ENCODE assay signal across 16 mouse cellular contexts in genomic region chr10:67581698-67582285, GRCm38 (mm10). TPM values are rescaled to one million over a fixed set of nuclear protein-coding genes. Genes with fewer than 3 reads are reported as not detected.
DNase-seq lines count a peak whose midpoint lies in the region; ATAC-seq and TF ChIP-seq lines count a peak whose summit lies in the region.
"Had no signal": no experiment of that assay in that cellular context is flagged by ENCODE, and none has a peak within 500 bp of the region (broad histone marks: within the 10 kb centered on the region; RNA-seq: fewer than 3 reads in every experiment).

No protein-coding gene starts in this region.

- H3K79me2 ChIP-seq in heart, adult 2 months (replicated peaks; ENCODE audit: control insufficient read depth, insufficient read depth, low read length) = no peaks in the 10 kb centered on the region

- peak; percentile 64; the same call in 1 of the 2 replicates for ATAC-seq in kidney, embryonic 14.5 days (ENCODE audit: low FRiP score, low TSS enrichment)
- ATAC-seq in granulocyte monocyte progenitor cell, adult 5-6 weeks (replicated peaks; ENCODE audit: poor library complexity, severe bottlenecking) = peak; percentile 77

- no peaks in the 10 kb centered on the region for H3K4me1 ChIP-seq in kidney, embryonic 14.5 days (ENCODE audit: control insufficient read depth, insufficient read depth, low read length)
- H3K4me1 ChIP-seq in heart, adult 2 months (ENCODE audit: control insufficient read depth, insufficient read depth, low read length) = no peaks in the 10 kb centered on the region
- H3K4me1 ChIP-seq: forebrain, embryonic 10.5 days; liver, embryonic 13.5 days had no signal

- no peak for DNase-seq in kidney, adult 11 months
- peak; percentile 65 for DNase-seq in CD4-positive helper T cell, adult 2 months (ENCODE audit: low read depth, low spot score)
- peak; percentile 61 for DNase-seq in splenic B cell, adult 2 months (ENCODE audit: low read depth, low spot score)
- no peak for DNase-seq in heart, adult 2 months
- DNase-seq in neural tube, embryonic 10.5 days (ENCODE audit: extremely low spot score, low spot score) = no peak
- DNase-seq in retina, embryonic 14.5 days (ENCODE audit: low spot score) = no peak
- DNase-seq: adrenal gland, postnatal 36 days; cerebellum, adult 18-20 months; kidney, adult 8-10 months; liver, embryonic 13.5 days; retina, postnatal 1 day had no signal

- H3K27ac ChIP-seq in kidney, embryonic 14.5 days (ENCODE audit: low read depth, low read length) = peak overlapping the region; percentile 24; the same call in 1 of the 2 replicates
- H3K27ac ChIP-seq in heart, adult 2 months = no peak overlapping the region
- H3K27ac ChIP-seq: forebrain, embryonic 10.5 days; liver, embryonic 13.5 days; macrophage had no signal

- intact Hi-C loops in heart, adult 2 months (cut with DNase I) = no loop called here

- no peak for TF ChIP-seq EP300 in heart, adult 2 months (IDR thresholded peaks at IDR 0.05; ENCODE audit: insufficient read depth, low read depth, low read length)

- no peak for TF ChIP-seq POLR2A in heart, adult 2 months (IDR thresholded peaks at IDR 0.05; ENCODE audit: insufficient read depth, low read depth, low read length)

- 45% methylated on average over 12 of the region's 12 CpGs for WGBS in kidney, embryonic 14.5 days
- 49% methylated on average over 12 of the region's 12 CpGs for WGBS in heart, adult 2 months

- TF ChIP-seq CTCF in heart, adult 2 months (IDR thresholded peaks at IDR 0.05) = no peak

- no peak overlapping the region for H3K9ac ChIP-seq in kidney, embryonic 14.5 days (ENCODE audit: low read depth, low read length)
- no peak overlapping the region for H3K9ac ChIP-seq in heart, adult 2 months (ENCODE audit: low read depth, low read length)
- H3K9ac ChIP-seq: heart, embryonic 12.5 days; liver, embryonic 13.5 days had no signal

- H3K4me2 ChIP-seq in kidney, embryonic 14.5 days (replicated peaks; ENCODE audit: low read depth, low read length) = no peak overlapping the region
- H3K4me2 ChIP-seq: heart, embryonic 12.5 days; liver, embryonic 13.5 days had no signal

- no peak overlapping the region for H3K4me3 ChIP-seq in kidney, embryonic 14.5 days (ENCODE audit: low read length)
- H3K4me3 ChIP-seq in heart, adult 2 months = no peak overlapping the region
- H3K4me3 ChIP-seq: forebrain, embryonic 10.5 days; heart, embryonic 12.5 days; liver, embryonic 13.5 days had no signal

- H3K9me3 ChIP-seq in kidney, embryonic 14.5 days (ENCODE audit: control insufficient read depth, low read length) = no peaks in the 10 kb centered on the region
- H3K9me3 ChIP-seq: forebrain, embryonic 10.5 days; heart, embryonic 12.5 days; liver, embryonic 13.5 days had no signal

- no peaks in the 10 kb centered on the region for H3K27me3 ChIP-seq in kidney, embryonic 14.5 days (ENCODE audit: control insufficient read depth, insufficient read depth, low read length)
- no peaks in the 10 kb centered on the region for H3K27me3 ChIP-seq in splenic B cell, adult 2 months (ENCODE audit: control insufficient read depth, insufficient read depth, low read length, poor library complexity, severe bottlenecking)
- no peaks in the 10 kb centered on the region for H3K27me3 ChIP-seq in heart, adult 2 months (ENCODE audit: control insufficient read depth, insufficient read depth, low read length)
- H3K27me3 ChIP-seq: heart, embryonic 12.5 days; liver, embryonic 13.5 days had no signal

- no peaks in the 10 kb centered on the region for H3K36me3 ChIP-seq in kidney, embryonic 14.5 days (ENCODE audit: control insufficient read depth, insufficient read depth, low read length)
- no peaks in the 10 kb centered on the region for H3K36me3 ChIP-seq in splenic B cell, adult 2 months (ENCODE audit: control insufficient read depth, insufficient read depth, low read length, poor library complexity, severe bottlenecking)
- no peaks in the 10 kb centered on the region for H3K36me3 ChIP-seq in heart, adult 2 months (ENCODE audit: control insufficient read depth, insufficient read depth, low read length)
- H3K36me3 ChIP-seq: forebrain, embryonic 10.5 days; heart, embryonic 12.5 days; liver, embryonic 13.5 days had no signal

RNA-seq across cellular contexts. Expression of gene Ado, which starts 33.0 kb away (rescaled TPM):
- polyA plus RNA-seq in kidney, embryonic 14.5 days (2014; fragmentation: Nextera tagmentation; extraction: Ambion mirVana) = 52.6 and 82.1 TPM in 2 replicates
- total RNA-seq in granulocyte monocyte progenitor cell, adult 5-6 weeks (2014; fragmentation: Nextera tagmentation) = 21.2 and 21.7 TPM in 2 replicates
- total RNA-seq in granulocyte monocyte progenitor cell, adult 5-6 weeks (2017) = 21.9 and 22.8 TPM in 2 replicates
- 10 to 100 TPM; 17.3 to 17.7 TPM for total RNA-seq in heart, adult 2 months (2021)
- 6.3 and 9.6 TPM in 2 replicates for polyA plus RNA-seq in heart, adult 2 months (2012; rRNA removed)

RNA-seq across cellular contexts. Expression of gene Egr2, which starts 46.5 kb away (rescaled TPM):
- polyA plus RNA-seq in kidney, embryonic 14.5 days (2014; fragmentation: Nextera tagmentation; extraction: Ambion mirVana) = 0.97 and 0.99 TPM in 2 replicates
- not detected in 2 replicates for total RNA-seq in granulocyte monocyte progenitor cell, adult 5-6 weeks (2014; fragmentation: Nextera tagmentation)
- 0.72 and 3.1 TPM in 2 replicates for total RNA-seq in granulocyte monocyte progenitor cell, adult 5-6 weeks (2017)
- total RNA-seq in heart, adult 2 months (2021) = under 1 TPM; 0.32 to 0.84 TPM
- 2.7 and 2.8 TPM in 2 replicates for polyA plus RNA-seq in heart, adult 2 months (2012; rRNA removed)
- polyA plus RNA-seq: forebrain, embryonic 10.5 days had no signal

Comparison
In these comparisons a context has a peak if more than half of its experiments do, and no peak if none do; other contexts are left out.
1. DNase-seq: peak in CD4-positive helper T cell, adult 2 months (single experiment) and splenic B cell, adult 2 months (single experiment); none in kidney, adult 11 months (single experiment), heart, adult 2 months (0 of 2), neural tube, embryonic 10.5 days (single experiment) and retina, embryonic 14.5 days (single experiment).